Mouse (Mus musculus) MN1 (cell line): ENCODE data around the gene Psmb3.
"Not testable (repeated sequence)": the region's sequence is repeated elsewhere in the genome, so short reads cannot be mapped to it uniquely, and the experiment has no call there.

Source experiments
- DNase-seq: peaks from one replicate; pipeline ENCODE4 v3.0.0-alpha.2; 2016; ENCODE audit warnings: low spot score

Psmb3 gene

DNA sequence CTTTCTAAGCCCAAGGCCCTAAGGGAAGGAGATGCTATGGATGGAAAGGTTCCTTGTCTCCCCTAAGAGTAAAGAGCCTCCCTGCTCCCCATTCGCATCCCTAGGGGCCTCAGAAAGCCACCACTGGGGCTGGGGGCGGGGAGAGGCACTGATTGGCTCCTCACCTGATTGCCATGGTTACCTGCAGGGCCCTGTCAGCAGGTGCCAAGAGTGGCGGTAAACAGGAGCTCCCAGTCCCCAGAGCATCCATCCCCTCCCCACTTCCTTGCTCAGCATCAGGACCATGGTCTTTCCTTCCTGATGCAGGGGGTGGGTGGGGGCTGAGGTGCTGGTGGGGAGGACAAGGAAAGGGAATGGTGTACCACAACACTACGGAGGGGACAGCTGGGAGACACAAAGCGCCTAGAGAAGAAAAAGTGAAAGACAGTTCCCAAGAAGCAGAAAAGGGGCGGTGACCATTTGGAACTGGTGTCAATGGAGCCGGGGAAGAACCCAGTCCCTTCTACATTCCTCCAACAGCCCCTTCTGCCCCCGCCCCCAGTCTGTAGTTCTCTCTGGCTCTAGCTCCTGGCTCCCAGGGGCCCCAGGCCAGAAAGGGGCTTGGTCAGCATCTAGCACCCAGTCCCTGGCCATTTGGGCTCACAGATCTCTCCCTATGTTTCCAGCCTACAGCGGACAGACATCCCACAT lies 7.3 kb upstream of the Psmb3 start:
- no peak for DNase-seq

DNA sequence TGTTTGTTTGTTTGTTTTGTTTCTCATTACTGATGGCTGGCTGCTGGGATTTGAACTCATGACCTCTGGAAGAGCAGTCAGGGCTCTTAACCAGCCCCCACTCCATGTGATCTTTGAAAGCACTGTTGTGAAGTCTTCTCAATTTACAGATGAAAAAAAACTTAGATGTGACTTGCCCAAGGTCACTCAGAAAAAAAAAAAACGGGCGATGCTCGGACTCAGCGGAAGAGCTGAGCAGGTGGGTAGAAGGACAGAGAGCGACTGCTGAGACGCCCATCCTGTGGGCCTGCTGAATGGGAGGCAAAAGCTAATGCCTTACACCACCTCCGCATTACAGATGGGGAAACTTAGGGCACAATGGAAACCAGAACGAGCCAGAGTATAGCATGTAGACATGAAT lies 6.5 kb upstream of the Psmb3 start:
- DNase-seq: no peak

DNA sequence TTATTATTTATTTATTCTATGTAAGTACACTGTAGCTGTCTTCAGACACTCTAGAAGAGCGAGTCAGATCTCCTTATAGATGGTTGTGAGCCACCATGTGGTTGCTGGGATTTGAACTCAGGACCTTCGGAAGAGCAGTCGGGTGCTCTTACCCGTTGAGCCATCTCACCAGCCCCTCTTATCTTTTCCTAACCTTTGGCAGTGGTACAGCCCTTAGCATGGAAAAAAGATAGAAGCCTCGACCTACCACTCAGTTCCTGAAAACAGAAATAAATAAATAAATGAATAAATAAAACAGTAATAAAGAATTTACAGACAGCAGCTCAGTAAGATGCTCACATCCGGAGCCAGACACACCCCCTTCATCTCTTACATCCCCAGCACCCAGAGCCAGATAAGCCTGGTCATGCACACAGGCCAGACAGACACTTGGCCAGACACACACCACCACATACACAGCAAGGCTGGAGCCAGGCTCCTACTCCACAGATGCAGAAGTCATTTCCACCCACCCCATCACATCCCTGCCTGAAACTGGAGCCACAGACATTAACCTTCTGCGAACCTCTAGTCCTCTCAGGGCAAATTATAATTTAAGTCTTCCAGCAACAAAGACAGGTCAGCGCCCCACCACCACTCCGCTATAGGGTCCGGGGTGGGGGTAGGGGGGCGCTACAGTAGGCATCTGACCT lies 5.9 kb upstream of the Psmb3 start:
- no peak for DNase-seq

DNA sequence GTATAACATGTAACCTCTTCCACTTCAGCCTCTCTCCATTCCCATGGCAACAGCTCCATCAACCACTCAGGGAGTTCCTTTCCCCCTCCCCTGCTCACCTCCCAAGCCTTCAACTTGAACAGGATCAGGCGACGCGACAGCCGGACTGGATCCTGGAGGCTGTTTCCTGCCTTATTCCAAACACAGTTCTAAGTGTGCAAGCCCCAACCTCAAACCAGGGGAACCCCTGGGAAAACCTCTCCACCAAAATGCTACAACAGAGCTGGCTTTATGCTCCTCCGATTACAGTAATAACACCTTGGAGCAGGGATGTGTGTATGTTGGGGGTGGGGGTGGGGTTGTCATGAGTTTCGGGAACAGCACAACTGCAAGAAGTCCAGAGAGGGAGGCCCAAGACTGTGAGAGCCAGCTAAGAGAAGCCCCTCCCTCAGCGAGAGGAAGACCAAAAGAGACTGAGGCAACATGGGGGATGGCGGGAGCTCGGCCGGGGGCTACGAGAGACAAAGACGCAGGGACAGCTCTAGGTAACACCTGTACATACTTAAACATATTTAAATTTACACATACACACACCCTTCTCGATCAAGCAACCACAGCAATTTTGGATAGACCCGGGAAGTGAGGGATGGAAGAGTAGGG lies 5.2 kb upstream of the Psmb3 start:
- DNase-seq: no peak

DNA sequence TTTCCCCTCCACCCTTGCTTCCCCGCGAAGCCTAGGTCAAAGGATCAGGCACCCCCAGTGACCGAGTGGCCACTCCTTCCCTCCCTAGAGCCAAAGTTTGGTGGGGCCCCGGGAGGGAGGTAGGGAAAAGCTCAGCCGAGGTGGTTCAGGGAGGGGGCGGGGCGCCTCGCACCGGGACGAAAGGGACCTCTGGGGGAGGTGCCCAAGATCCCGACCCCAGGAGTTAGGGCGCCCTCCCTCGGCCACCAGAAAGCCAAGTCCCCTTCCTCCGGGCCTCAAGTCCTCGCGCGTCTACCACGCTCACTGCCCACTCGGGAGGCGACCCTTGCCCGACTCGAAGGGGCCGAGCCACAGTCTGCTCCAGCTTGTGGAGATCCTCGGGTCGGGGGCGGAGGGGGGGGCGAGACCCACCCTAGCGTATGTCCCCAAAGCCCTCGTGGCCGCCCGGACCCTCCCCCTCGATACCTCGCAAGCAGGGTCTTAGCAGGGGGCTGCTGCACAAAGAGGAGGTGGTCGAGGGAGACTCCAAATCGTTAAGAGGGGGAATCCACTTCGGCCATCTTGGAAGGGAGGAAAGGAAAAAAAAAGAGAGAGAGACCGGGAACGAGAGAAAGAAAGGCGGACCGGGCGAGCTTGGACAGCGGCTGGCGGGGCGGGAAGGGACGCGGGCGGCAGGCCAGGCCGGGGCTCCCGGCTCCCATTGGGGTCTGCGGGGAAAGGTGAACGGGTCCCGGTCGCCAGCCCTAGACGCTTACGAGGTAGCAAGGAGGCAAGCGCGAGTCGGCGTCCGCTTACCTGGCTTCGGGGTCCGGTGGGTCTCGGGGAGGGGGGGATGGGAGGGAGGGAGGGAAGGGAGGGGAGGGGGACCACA lies 4.2 kb upstream of the Psmb3 start:
- peak; percentile 75 for DNase-seq

DNA sequence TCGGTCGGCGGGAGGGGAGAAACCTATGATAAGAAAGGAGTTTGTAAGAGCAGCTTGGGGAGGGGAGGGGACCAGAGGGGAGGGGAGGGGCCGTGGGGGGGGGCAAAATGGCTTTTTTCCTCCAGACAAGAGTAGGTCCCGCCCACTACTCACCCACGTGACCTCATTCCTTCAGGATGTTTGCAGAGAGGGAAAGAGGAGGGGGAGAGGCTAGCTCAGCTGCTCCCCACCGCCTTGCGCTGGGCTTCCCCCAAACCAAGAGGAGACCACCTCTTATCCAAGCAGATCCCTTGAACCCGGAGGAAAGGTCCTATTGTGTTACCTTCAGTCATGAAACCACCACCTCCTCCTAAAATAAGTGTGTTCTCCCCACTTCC lies 3.6 kb upstream of the Psmb3 start:
- peak; percentile 87 for DNase-seq

DNA sequence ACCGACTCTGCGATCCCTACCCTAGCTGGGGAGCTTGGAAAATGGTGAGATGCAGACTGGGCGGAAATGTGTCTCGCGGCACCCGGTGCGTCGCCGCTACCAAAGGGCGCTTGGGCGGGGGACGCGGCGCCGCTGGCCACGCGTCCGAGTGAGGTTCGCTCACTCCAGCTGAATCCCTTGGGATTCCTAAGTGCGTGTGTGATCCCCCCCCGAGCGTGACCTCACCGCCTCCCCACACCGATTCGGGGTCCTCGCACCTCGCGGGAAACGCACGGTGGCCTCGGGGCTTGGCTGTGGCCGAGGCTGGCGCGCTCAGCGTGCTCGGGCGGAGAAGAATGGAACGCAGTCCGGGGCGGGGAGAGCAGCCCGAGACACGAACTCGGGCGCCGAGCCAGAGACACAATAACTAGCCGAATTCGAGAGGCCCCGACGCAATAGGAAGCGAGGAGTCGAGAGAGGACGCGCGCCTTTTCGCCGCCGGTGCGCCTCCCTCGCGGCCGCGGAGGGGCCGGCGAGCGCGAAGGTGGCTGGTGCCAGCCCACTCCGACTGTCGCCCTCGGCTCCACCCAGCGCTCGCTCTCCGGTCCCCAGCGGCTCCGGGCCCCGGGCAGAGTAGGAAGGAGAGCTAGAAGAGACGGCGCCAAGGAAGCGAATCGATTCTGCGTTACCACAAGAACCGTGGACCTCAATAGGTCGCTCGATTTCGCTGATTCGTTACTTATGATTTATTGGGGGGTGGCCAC lies 3.0 kb upstream of the Psmb3 start, which contains the start of gene Pcgf2:
Gene Pcgf2, minus strand, starts transcription at position 495 of the 743 bp plus-strand sequence.
- peak; percentile 85 for DNase-seq

DNA sequence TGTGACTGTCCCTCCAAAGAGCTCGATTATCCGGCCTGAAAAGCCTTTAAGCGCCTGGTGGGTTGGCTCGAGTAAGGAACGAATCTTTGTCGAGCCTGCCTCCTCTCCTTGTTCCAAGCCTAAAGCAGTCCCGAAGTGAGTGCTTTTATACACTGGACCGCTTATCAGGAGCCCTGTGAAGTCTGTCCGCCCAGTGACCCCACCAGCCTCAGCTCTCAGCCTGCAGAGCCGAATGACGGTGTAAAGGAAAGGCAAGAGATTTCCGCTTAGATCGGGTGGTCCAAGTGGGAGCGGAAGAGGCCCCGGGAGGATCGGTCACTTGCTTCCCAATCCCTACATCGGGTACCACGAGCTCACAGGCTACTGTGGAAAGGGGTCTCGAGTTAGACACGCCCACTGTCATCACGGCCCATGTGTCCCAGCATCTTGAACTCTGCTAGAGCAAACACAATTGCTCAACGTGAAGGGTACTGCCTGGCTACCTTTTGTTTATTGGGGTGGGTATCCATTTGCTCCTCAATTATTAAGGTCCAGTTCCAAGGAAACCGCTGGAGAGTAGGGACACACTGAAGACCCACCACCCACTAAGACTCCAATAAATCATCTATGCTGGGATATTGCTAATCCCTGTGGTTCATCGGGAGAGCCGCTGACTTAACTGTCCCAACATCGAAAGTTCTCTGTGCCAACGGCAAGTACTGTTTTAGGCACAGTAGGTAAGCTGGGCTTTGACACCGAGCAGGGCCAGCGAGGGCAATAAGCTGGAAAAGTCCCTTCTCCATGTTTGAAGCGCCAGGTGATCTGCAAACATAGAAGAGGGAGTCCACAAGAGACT lies 2.2 kb upstream of the Psmb3 start:
- DNase-seq: peak; percentile 45

DNA sequence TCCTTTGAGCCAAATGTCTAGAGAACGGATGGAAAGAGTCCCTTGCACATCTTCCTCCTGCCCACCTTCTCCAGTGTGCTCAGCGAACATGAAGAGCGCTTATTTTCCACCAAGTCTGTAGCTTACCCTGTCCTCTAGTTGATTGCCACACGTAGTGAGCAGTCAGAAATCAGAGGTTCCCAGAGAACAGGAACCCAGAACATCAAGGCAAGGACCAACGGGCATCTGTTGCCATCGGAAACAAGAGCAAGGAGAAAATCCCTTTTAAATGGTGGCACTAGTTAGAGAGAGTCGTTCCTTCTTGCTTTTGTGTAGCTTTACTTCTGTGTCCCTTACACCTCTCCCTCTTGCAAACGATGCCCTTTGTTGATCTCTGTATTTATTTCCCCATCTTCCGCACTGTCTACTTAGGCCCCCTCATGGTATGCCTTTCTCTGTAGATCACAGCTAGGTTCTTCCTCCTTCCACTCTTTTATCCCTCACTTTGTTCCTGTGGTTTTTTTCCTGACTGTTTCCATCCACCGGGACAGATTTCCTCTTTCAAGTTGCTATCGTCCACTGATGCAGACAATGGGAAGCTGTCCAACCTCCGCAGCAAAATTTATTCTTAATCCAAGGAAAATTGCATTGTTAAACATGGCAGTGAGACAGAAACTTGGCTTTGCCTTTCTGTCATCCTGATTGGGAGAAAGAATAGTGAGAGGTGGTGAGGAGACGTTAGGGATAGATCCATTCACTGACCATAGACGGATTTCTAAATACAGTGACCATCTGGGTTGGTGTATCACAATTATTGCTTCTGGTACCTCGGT lies 1.4 kb upstream of the Psmb3 start:
- no peak for DNase-seq

DNA sequence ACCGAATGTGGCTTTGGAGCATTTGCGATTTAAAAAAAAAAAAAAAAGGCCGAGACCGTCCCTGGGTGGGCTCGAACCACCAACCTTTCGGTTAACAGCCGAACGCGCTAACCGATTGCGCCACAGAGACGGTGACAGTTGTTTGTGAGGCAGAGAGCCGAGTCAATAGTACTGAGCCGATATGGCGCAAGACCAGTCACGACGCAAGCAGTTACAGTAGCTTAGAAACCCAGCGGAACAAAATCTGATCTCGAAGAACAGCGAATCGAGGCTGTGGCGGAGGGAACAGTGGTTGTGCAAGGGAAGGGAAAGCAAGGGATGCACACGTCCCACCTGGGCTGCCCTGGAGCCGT lies 830 bp upstream of the Psmb3 start:
- peak; percentile 89 for DNase-seq

DNA sequence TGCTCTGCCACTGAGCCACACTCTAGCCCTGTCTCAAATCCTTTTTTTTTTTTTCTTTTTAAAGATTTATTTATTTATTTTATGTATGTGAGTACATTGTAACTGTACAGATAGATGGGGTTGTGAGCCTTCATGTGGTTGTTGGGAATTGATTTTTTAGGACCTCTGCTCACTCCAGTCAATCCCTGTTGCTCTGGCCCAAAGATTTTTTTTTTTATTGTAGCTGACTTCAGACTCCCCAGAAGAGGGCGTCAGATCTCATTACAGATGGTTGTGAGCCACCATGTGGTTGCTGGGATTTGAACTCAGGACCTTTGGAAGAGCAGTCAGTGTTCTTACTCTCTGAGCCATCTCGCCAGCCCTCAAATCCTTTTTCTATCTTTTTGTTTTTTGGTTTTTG lies 6.9 kb downstream of the Psmb3 start:
- DNase-seq: not testable (repeated sequence)

DNA sequence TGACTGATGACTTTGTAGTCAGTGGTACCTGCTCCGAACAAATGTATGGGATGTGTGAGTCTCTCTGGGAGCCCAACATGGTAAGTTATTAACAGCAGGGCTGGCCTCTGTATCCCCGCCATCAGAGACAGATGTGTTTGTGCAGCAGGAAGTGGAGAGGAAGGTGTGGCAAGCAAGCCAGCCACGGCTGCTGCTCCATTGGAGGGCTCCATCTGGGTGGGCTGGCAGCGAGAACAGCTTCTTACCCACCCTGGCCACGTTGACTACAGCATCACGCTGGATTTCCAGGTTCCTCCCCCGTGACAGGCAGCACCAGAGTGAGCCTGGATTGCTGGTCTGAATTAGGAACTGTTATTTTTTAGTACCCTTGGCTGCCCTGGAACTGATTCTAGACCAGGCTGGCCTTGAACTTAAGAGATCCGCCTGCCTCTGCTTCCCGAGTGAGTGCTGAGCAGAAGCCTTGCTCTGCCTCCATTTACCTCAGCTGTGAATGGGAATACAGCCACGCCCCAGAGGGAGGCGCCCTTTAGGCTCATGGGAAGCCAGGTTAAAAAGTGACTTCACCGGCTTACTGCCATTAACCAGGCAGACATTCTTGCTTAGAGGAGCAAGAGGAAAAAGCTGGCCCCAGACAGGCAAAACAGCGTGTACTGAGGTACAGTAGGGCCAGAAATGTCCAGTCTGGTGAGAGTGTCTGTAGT lies 8.2 kb downstream of the Psmb3 start:
- no peak for DNase-seq

DNA sequence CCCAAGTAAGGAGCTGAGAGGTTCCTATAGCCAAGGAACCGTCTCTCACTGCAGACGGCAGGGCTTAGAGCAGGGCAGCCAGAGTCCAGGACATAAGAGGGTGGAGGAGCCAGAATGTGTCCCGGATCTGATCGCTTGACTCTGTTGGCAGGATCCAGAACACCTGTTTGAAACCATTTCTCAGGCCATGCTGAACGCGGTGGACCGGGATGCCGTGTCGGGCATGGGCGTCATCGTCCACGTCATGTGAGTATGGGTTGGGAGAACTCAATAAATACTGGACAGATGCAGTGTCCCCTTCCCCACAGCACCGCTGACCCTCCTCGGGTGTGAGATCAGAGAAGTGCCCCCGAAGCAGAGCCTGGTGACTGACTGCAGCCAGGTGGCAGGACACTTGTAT lies 9.1 kb downstream of the Psmb3 start:
- no peak for DNase-seq

DNA sequence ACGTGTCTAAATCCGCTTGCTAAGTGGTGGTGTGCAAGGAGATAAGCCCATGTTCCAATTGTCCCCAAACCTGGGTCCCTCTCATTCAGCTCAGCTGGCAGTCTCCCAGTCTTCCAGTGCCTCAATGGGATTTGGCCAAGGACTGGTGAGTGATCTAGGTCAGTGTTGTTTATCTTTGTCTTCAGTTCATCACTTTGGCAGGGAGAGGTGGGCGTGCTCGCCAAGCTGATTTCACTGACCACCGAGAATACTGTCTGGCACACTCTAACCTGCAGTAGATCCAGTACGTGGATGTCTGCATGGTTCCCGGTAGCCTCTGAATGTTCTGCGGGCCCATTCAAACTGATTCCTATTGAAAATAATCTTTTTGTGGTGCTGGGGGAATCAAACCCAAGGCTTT lies 10.7 kb downstream of the Psmb3 start:
- DNase-seq: no peak

DNA sequence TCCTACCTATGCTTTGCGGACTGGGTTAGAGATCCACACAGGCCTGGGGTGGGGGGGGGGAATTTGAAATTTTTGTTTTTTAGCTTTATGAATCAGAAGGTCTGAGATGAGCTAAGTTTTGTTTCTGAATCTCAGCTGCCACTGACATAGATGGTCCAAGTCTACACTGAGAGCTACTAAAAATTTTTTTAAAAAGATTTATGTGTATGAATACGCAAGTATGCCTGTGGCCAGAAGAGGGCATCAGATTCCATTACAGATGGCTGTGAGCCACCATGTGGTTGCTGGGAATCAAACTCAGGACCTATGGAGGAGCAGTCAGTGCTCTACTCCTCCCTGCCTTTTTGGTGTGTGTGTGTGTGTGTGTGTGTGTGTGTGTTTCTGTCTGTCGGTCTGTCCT lies 11.2 kb downstream of the Psmb3 start:
- no peak for DNase-seq

DNA sequence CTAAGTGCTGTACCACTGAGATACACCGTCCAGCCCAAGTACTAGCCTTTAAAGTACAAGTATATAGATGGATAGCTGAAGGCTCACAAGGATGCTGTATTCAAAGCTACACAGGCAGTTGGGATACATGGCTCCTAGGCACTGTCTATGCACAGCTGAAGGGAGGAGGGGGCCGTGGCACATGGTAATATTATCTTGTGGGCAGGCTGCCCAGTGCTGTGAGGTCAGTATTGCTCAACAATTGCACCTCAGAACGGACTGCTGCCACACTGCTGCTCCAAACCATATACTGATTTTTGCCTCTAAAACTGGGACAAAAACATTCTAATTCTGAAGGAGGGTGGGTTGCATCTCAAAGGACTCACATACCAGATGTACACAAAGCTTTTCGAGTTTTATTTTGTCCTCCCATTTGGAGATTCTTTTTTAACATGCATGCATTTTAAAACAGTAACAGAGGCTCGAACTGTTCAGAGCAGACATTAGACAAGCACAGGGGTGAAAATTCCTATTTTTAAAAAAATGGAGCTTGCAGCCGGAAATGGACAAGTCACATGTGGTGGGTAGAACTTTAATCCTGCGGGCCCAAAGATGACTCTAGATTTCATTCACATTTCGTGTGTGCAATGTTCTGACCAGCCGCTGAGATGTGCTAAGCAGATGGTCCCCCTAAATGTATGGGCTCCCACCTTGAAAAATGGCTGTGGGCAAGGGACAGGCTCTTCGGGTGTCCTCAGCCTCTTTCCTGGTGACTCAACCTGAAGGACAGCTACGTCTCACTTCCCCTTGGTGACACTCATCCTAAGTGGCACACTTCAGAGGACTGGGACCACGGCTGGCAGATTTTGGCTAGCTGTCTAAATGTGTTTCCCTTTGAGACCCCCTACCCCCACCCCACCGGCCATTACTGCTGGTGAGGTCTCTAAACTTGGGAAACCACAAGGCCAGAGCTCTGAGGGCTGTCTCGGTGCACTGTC lies 11.9 kb downstream of the Psmb3 start:
- DNase-seq: peak; percentile 79

DNA sequence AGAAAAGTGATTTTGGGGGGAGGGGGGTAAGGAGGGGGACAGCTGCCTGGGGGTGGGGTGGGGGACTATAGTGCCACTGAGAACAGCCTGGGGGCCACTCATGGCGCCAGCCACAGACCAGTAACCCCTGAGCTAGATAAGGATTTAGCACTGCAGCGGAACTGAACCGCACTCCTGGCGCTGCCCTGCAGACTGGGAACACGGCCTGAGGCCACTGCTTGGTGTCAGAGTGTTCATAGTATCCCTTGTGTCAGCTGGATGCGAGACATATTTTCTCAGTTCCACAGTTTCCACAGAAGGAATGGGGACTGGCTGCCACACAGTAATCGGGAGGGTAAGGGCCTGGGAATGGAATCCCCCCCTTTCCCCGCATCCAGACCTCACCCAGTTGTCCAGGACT lies 12.8 kb downstream of the Psmb3 start:
- no peak for DNase-seq
